Mouse (Mus musculus): ENCODE measurements around the gene Nlk. TPM values are rescaled to one million over a fixed set of nuclear protein-coding genes. Genes with fewer than 3 reads are reported as not detected.

The Nlk gene
- total and polyA plus RNA-seq, 2 experiments from 2014 or later: 13.0 to 19.3 TPM

DNA sequence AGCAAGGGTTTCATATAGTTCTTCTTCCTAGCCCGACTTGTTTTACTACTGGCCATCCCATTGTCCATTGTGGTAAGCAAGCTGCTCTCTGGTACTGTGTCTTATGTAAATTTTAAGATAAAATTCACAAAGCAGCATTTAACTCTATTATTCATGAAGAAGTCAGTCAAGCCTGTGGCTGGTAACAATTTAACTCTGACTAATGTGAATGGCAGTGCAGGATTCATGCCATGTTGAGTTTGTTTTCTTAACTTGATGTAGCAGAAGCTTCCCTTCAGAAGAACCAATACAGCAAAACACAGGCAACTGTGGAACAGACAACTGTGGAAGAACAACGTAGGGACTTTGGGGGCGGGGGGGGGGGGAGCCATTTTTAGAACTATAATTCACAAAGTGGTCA lies 68.3 kb downstream of the Nlk start:
- 86% methylated on average over 3 of the region's 3 CpGs for WGBS
- ATAC-seq (ENCODE audit: insufficient read depth, low read depth): no peak

GRCm38 (mm10) chr11:78624377-78624776 lies 72.8 kb downstream of the Nlk start:
- no peak for DNase-seq (ENCODE audit: low spot score)
- TF ChIP-seq CTCF (IDR thresholded peaks at IDR 0.05; ENCODE audit: low read depth) (no peak), EP300 (IDR thresholded peaks at IDR 0.05; ENCODE audit: low read depth) (no peak)
- H3K36me3 ChIP-seq (replicated peaks; ENCODE audit: control insufficient read depth, insufficient read depth, low read length): no peaks in the 10 kb centered on the region

More for the DNA sequence above, 68.3 kb downstream of the Nlk start:
- no peak for TF ChIP-seq CTCF (IDR thresholded peaks at IDR 0.05; ENCODE audit: low read depth)
- TF ChIP-seq EP300 (IDR thresholded peaks at IDR 0.05; ENCODE audit: low read depth): no peak
- Histone ChIP-seq H3K27me3 (ENCODE audit: control insufficient read depth, insufficient read depth, low read length) (no peaks in the 10 kb centered on the region), H3K4me1 (ENCODE audit: control insufficient read depth, insufficient read depth) (no peaks in the 10 kb centered on the region), H3K9me3 (replicated peaks; ENCODE audit: control insufficient read depth, low read length) (no peaks in the 10 kb centered on the region), H3K9ac (replicated peaks; ENCODE audit: low read depth, low read length) (no peak overlapping the region), H3K4me2 (ENCODE audit: low read depth, low read length) (no peak overlapping the region), H3K4me3 (ENCODE audit: low read depth, low read length) (no peak overlapping the region), H3K36me3 (replicated peaks; ENCODE audit: control insufficient read depth, insufficient read depth, low read length) (no peaks in the 10 kb centered on the region), H3K27ac (ENCODE audit: low read depth) (no peak overlapping the region)
- no peak for DNase-seq (ENCODE audit: low spot score)

GRCm38 (mm10) chr11:78621926-78622325 lies 75.2 kb downstream of the Nlk start:
- Histone ChIP-seq H3K4me3 (ENCODE audit: low read depth, low read length) (no peak overlapping the region), H3K27ac (ENCODE audit: low read depth) (no peak overlapping the region), H3K4me1 (ENCODE audit: control insufficient read depth, insufficient read depth) (no peaks in the 10 kb centered on the region), H3K9ac (replicated peaks; ENCODE audit: low read depth, low read length) (no peak overlapping the region), H3K27me3 (ENCODE audit: control insufficient read depth, insufficient read depth, low read length) (no peaks in the 10 kb centered on the region), H3K9me3 (replicated peaks; ENCODE audit: control insufficient read depth, low read length) (no peaks in the 10 kb centered on the region), H3K36me3 (replicated peaks; ENCODE audit: control insufficient read depth, insufficient read depth, low read length) (peaks cover 4% of the 10 kb centered on the region; the same call in 1 of the 2 replicates), H3K4me2 (ENCODE audit: low read depth, low read length) (no peak overlapping the region)
- no peak for ATAC-seq (ENCODE audit: insufficient read depth, low read depth)
- TF ChIP-seq EP300 (IDR thresholded peaks at IDR 0.05; ENCODE audit: low read depth) (no peak), CTCF (IDR thresholded peaks at IDR 0.05; ENCODE audit: low read depth) (no peak)
- DNase-seq (ENCODE audit: low spot score): no peak

More at GRCm38 (mm10) chr11:78624377-78624776, 72.8 kb downstream of the Nlk start:
- ATAC-seq (ENCODE audit: insufficient read depth, low read depth): no peak
- Histone ChIP-seq H3K4me1 (ENCODE audit: control insufficient read depth, insufficient read depth) (no peaks in the 10 kb centered on the region), H3K9me3 (replicated peaks; ENCODE audit: control insufficient read depth, low read length) (no peaks in the 10 kb centered on the region), H3K27ac (ENCODE audit: low read depth) (no peak overlapping the region), H3K27me3 (ENCODE audit: control insufficient read depth, insufficient read depth, low read length) (no peaks in the 10 kb centered on the region), H3K4me3 (ENCODE audit: low read depth, low read length) (no peak overlapping the region), H3K9ac (replicated peaks; ENCODE audit: low read depth, low read length) (no peak overlapping the region), H3K4me2 (ENCODE audit: low read depth, low read length) (no peak overlapping the region)
- 37% methylated on average over 3 of the region's 3 CpGs for WGBS

- Histone ChIP-seq H3K27ac (ENCODE audit: low read depth) (no peak overlapping the region), H3K36me3 (replicated peaks; ENCODE audit: control insufficient read depth, insufficient read depth, low read length) (peaks cover 8% of the 10 kb centered on the region; the same call in 1 of the 2 replicates), H3K4me3 (ENCODE audit: low read depth, low read length) (no peak overlapping the region), H3K4me2 (ENCODE audit: low read depth, low read length) (no peak overlapping the region), H3K9ac (replicated peaks; ENCODE audit: low read depth, low read length) (no peak overlapping the region), H3K9me3 (replicated peaks; ENCODE audit: control insufficient read depth, low read length) (no peaks in the 10 kb centered on the region), H3K4me1 (ENCODE audit: control insufficient read depth, insufficient read depth) (no peaks in the 10 kb centered on the region), H3K27me3 (ENCODE audit: control insufficient read depth, insufficient read depth, low read length) (no peaks in the 10 kb centered on the region)
- TF ChIP-seq EP300 (IDR thresholded peaks at IDR 0.05; ENCODE audit: low read depth) (no peak), CTCF (IDR thresholded peaks at IDR 0.05; ENCODE audit: low read depth) (no peak)
- ATAC-seq (ENCODE audit: insufficient read depth, low read depth): no peak
- WGBS: 58% methylated on average over 3 of the region's 3 CpGs
- no peak for DNase-seq (ENCODE audit: low spot score)
Observed at GRCm38 (mm10) chr11:78620179-78620578, 77.0 kb downstream of the Nlk start.

DNA sequence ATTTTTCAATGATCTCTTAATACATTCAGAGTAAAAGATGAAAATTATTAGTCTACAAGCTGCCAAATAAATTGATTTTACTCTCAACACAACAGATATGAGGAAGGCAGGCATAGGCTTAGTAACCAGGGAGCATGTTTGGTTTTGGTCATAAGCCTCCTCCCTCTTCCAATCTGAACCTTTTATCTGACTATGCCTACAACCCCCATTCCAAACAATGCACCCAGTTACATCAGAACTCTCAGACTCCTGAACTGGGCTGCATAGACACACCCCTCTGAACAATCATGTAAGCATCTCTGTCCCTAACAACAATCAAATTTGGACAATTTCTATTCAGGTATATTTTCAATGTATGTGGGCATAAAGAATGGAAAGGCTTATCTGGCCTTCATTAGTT lies 85.9 kb downstream of the Nlk start:
- H3K9ac ChIP-seq (replicated peaks; ENCODE audit: low read depth, low read length): no peak overlapping the region
- H3K4me1 ChIP-seq (ENCODE audit: control insufficient read depth, insufficient read depth): peaks cover 5% of the 10 kb centered on the region
- H3K4me2 ChIP-seq (ENCODE audit: low read depth, low read length): no peak overlapping the region
- DNase-seq (ENCODE audit: low spot score) (no peak), ATAC-seq (ENCODE audit: insufficient read depth, low read depth) (no peak)
- no peak overlapping the region for H3K4me3 ChIP-seq (ENCODE audit: low read depth, low read length)
- H3K27me3 ChIP-seq (ENCODE audit: control insufficient read depth, insufficient read depth, low read length): no peaks in the 10 kb centered on the region
- H3K36me3 ChIP-seq (replicated peaks; ENCODE audit: control insufficient read depth, insufficient read depth, low read length): 0 out of 2 replicates have a peak, but pooled peaks cover 4% of the 10 kb centered on the region
- no peak for TF ChIP-seq EP300 (IDR thresholded peaks at IDR 0.05; ENCODE audit: low read depth)
- TF ChIP-seq CTCF (IDR thresholded peaks at IDR 0.05; ENCODE audit: low read depth): no peak
- no peak overlapping the region for H3K27ac ChIP-seq (ENCODE audit: low read depth)
- no peaks in the 10 kb centered on the region for H3K9me3 ChIP-seq (replicated peaks; ENCODE audit: control insufficient read depth, low read length)

DNA sequence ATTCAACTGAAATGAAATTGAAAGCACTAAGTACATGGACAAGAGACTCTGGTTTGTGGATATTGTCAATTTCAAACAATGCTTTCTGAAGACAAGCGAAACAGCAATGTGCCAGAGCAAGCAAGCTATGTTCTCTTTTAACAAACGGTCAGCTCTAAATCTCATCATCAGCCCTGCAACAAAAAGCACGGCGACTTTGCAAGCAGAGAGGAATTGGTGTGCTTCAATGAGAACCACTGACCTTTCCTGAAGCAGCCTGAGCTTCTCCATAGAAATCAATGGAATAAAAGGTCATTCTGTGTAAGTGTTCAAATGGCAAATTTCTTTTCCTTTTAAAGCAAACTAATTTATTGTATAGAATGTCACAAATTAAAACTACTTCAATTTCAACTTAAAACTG lies 87.5 kb downstream of the Nlk start:
- Histone ChIP-seq H3K9ac (replicated peaks; ENCODE audit: low read depth, low read length) (no peak overlapping the region), H3K4me2 (ENCODE audit: low read depth, low read length) (no peak overlapping the region), H3K27ac (ENCODE audit: low read depth) (peak overlapping the region; percentile 54; the same call in 1 of the 2 replicates), H3K4me3 (ENCODE audit: low read depth, low read length) (no peak overlapping the region), H3K9me3 (replicated peaks; ENCODE audit: control insufficient read depth, low read length) (no peaks in the 10 kb centered on the region), H3K4me1 (ENCODE audit: control insufficient read depth, insufficient read depth) (peaks cover 5% of the 10 kb centered on the region), H3K27me3 (ENCODE audit: control insufficient read depth, insufficient read depth, low read length) (no peaks in the 10 kb centered on the region), H3K36me3 (replicated peaks; ENCODE audit: control insufficient read depth, insufficient read depth, low read length) (no peaks in the 10 kb centered on the region)
- TF ChIP-seq CTCF (IDR thresholded peaks at IDR 0.05; ENCODE audit: low read depth) (no peak), EP300 (IDR thresholded peaks at IDR 0.05; ENCODE audit: low read depth) (no peak)
- no peak for ATAC-seq (ENCODE audit: insufficient read depth, low read depth)
- DNase-seq (ENCODE audit: low spot score): no peak
- WGBS: 55% methylated on average over 4 of the region's 4 CpGs

All from heart, postnatal 0 days (tissue).